Mouse (Mus musculus): Measurements from ENCODE around the gene Arl15. TPM values are rescaled to one million over a fixed set of nuclear protein-coding genes. Genes with fewer than 3 reads are reported as not detected.

Gene Arl15
- polyA plus RNA-seq, 1 experiment from 2014 or later, result 6.7 TPM

GRCm38 (mm10) chr13:113998811-113999210 is 204.5 kb downstream of the Arl15 start:
- Histone ChIP-seq H3K9me3 (replicated peaks) (no peaks in the 10 kb centered on the region), H3K36me3 (no peaks in the 10 kb centered on the region), H3K27me3 (no peaks in the 10 kb centered on the region), H3K9ac (no peak overlapping the region), H3K4me2 (no peak overlapping the region), H3K4me1 (replicated peaks) (no peaks in the 10 kb centered on the region), H3K27ac (no peak overlapping the region), H3K4me3 (no peak overlapping the region)
- 90% methylated on average over 12 of the region's 12 CpGs for WGBS
- ATAC-seq (replicated peaks; ENCODE audit: insufficient number of reproducible peaks, insufficient read depth, low FRiP score, low read depth), result no peak

GRCm38 (mm10) chr13:114003463-114003862 is 209.2 kb downstream of the Arl15 start:
- H3K36me3 ChIP-seq, result no peaks in the 10 kb centered on the region
- H3K4me1 ChIP-seq (replicated peaks), result no peaks in the 10 kb centered on the region
- no peaks in the 10 kb centered on the region for H3K27me3 ChIP-seq
- H3K4me3 ChIP-seq, result no peak overlapping the region
- ATAC-seq (replicated peaks; ENCODE audit: insufficient number of reproducible peaks, insufficient read depth, low FRiP score, low read depth), result no peak
- H3K27ac ChIP-seq, result no peak overlapping the region
- 80% methylated on average over 10 of the region's 10 CpGs for WGBS
- H3K4me2 ChIP-seq, result no peak overlapping the region
- H3K9ac ChIP-seq, result no peak overlapping the region
- H3K9me3 ChIP-seq (replicated peaks), result no peaks in the 10 kb centered on the region

- H3K4me2 ChIP-seq, result no peak overlapping the region
- no peak overlapping the region for H3K9ac ChIP-seq
- H3K36me3 ChIP-seq, result no peaks in the 10 kb centered on the region
- WGBS, result 69% methylated on average over 6 of the region's 6 CpGs
- no peaks in the 10 kb centered on the region for H3K4me1 ChIP-seq (replicated peaks)
- H3K27me3 ChIP-seq, result no peaks in the 10 kb centered on the region
- no peaks in the 10 kb centered on the region for H3K9me3 ChIP-seq (replicated peaks)
- H3K4me3 ChIP-seq, result no peak overlapping the region
- H3K27ac ChIP-seq, result no peak overlapping the region
- ATAC-seq (replicated peaks; ENCODE audit: insufficient number of reproducible peaks, insufficient read depth, low FRiP score, low read depth), result no peak
Observed at GRCm38 (mm10) chr13:114004191-114004590, 209.9 kb downstream of the Arl15 start.

GRCm38 (mm10) chr13:114009786-114010185 is 215.5 kb downstream of the Arl15 start:
- WGBS, result 68% methylated on average over 9 of the region's 9 CpGs
- no peak overlapping the region for H3K27ac ChIP-seq
- no peaks in the 10 kb centered on the region for H3K9me3 ChIP-seq (replicated peaks)
- H3K9ac ChIP-seq, result no peak overlapping the region
- no peaks in the 10 kb centered on the region for H3K27me3 ChIP-seq
- no peaks in the 10 kb centered on the region for H3K4me1 ChIP-seq (replicated peaks)
- H3K4me3 ChIP-seq, result no peak overlapping the region
- ATAC-seq (replicated peaks; ENCODE audit: insufficient number of reproducible peaks, insufficient read depth, low FRiP score, low read depth), result no peak
- no peaks in the 10 kb centered on the region for H3K36me3 ChIP-seq
- H3K4me2 ChIP-seq, result no peak overlapping the region

- no peaks in the 10 kb centered on the region for H3K9me3 ChIP-seq (replicated peaks)
- no peaks in the 10 kb centered on the region for H3K4me1 ChIP-seq (replicated peaks)
- no peak for ATAC-seq (replicated peaks; ENCODE audit: insufficient number of reproducible peaks, insufficient read depth, low FRiP score, low read depth)
- no peak overlapping the region for H3K27ac ChIP-seq
- H3K36me3 ChIP-seq, result no peaks in the 10 kb centered on the region
- H3K4me3 ChIP-seq, result no peak overlapping the region
- H3K27me3 ChIP-seq, result no peaks in the 10 kb centered on the region
- 82% methylated on average over 9 of the region's 9 CpGs for WGBS
- no peak overlapping the region for H3K9ac ChIP-seq
- H3K4me2 ChIP-seq, result no peak overlapping the region
Observed at GRCm38 (mm10) chr13:114010521-114010920, 216.2 kb downstream of the Arl15 start.

GRCm38 (mm10) chr13:114011019-114011418 is 216.7 kb downstream of the Arl15 start:
- Histone ChIP-seq H3K9me3 (replicated peaks) (no peaks in the 10 kb centered on the region), H3K4me3 (no peak overlapping the region), H3K4me2 (no peak overlapping the region), H3K4me1 (replicated peaks) (no peaks in the 10 kb centered on the region), H3K27ac (no peak overlapping the region), H3K36me3 (no peaks in the 10 kb centered on the region), H3K27me3 (no peaks in the 10 kb centered on the region), H3K9ac (no peak overlapping the region)
- 68% methylated on average over 12 of the region's 12 CpGs for WGBS
- no peak for ATAC-seq (replicated peaks; ENCODE audit: insufficient number of reproducible peaks, insufficient read depth, low FRiP score, low read depth)

- ATAC-seq (replicated peaks; ENCODE audit: insufficient number of reproducible peaks, insufficient read depth, low FRiP score, low read depth), result 0 out of 2 replicates have a peak, but pooled peaks have one; percentile 35
- H3K9me3 ChIP-seq (replicated peaks), result no peaks in the 10 kb centered on the region
- WGBS, result 33% methylated on average over 8 of the region's 8 CpGs
- peak overlapping the region; percentile 46 for H3K4me2 ChIP-seq
- no peaks in the 10 kb centered on the region for H3K27me3 ChIP-seq
- no peaks in the 10 kb centered on the region for H3K36me3 ChIP-seq
- peaks cover 7% of the 10 kb centered on the region; the same call in 1 of the 2 replicates for H3K4me1 ChIP-seq (replicated peaks)
- peak overlapping the region; percentile 17; the same call in 1 of the 2 replicates for H3K4me3 ChIP-seq
- no peak overlapping the region for H3K9ac ChIP-seq
- H3K27ac ChIP-seq, result peak overlapping the region; percentile 38; the same call in 1 of the 2 replicates
Observed at GRCm38 (mm10) chr13:114017928-114018327, 223.6 kb downstream of the Arl15 start.

- H3K27me3 ChIP-seq, result no peaks in the 10 kb centered on the region
- no peak overlapping the region for H3K9ac ChIP-seq
- no peaks in the 10 kb centered on the region for H3K4me1 ChIP-seq (replicated peaks)
- H3K36me3 ChIP-seq, result no peaks in the 10 kb centered on the region
- H3K4me2 ChIP-seq, result no peak overlapping the region
- no peaks in the 10 kb centered on the region for H3K9me3 ChIP-seq (replicated peaks)
- 88% methylated on average over 7 of the region's 7 CpGs for WGBS
- no peak overlapping the region for H3K27ac ChIP-seq
- H3K4me3 ChIP-seq, result no peak overlapping the region
- ATAC-seq (replicated peaks; ENCODE audit: insufficient number of reproducible peaks, insufficient read depth, low FRiP score, low read depth), result no peak
Observed at GRCm38 (mm10) chr13:114023541-114023940, 229.2 kb downstream of the Arl15 start.

- Histone ChIP-seq H3K27me3 (no peaks in the 10 kb centered on the region), H3K4me2 (no peak overlapping the region), H3K4me3 (no peak overlapping the region), H3K9me3 (replicated peaks) (no peaks in the 10 kb centered on the region), H3K27ac (no peak overlapping the region), H3K36me3 (no peaks in the 10 kb centered on the region), H3K9ac (no peak overlapping the region), H3K4me1 (replicated peaks) (no peaks in the 10 kb centered on the region)
- 85% methylated on average over 6 of the region's 6 CpGs for WGBS
- no peak for ATAC-seq (replicated peaks; ENCODE audit: insufficient number of reproducible peaks, insufficient read depth, low FRiP score, low read depth)
Observed at GRCm38 (mm10) chr13:114026306-114026705, 232.0 kb downstream of the Arl15 start.

GRCm38 (mm10) chr13:114026751-114027150 is 232.4 kb downstream of the Arl15 start:
- 85% methylated on average over 7 of the region's 7 CpGs for WGBS
- Histone ChIP-seq H3K27ac (no peak overlapping the region), H3K27me3 (no peaks in the 10 kb centered on the region), H3K4me2 (no peak overlapping the region), H3K9me3 (replicated peaks) (no peaks in the 10 kb centered on the region), H3K4me3 (no peak overlapping the region), H3K9ac (no peak overlapping the region), H3K4me1 (replicated peaks) (no peaks in the 10 kb centered on the region), H3K36me3 (no peaks in the 10 kb centered on the region)
- no peak for ATAC-seq (replicated peaks; ENCODE audit: insufficient number of reproducible peaks, insufficient read depth, low FRiP score, low read depth)

GRCm38 (mm10) chr13:114048071-114048470 is 253.8 kb downstream of the Arl15 start:
- H3K9ac ChIP-seq, result no peak overlapping the region
- no peak for ATAC-seq (replicated peaks; ENCODE audit: insufficient number of reproducible peaks, insufficient read depth, low FRiP score, low read depth)
- 51% methylated on average over 10 of the region's 10 CpGs for WGBS
- H3K27ac ChIP-seq, result no peak overlapping the region
- no peak overlapping the region for H3K4me2 ChIP-seq
- H3K4me3 ChIP-seq, result no peak overlapping the region
- H3K4me1 ChIP-seq (replicated peaks), result no peaks in the 10 kb centered on the region
- H3K9me3 ChIP-seq (replicated peaks), result no peaks in the 10 kb centered on the region
- no peaks in the 10 kb centered on the region for H3K36me3 ChIP-seq
- H3K27me3 ChIP-seq, result no peaks in the 10 kb centered on the region

GRCm38 (mm10) chr13:114048688-114049087 is 254.4 kb downstream of the Arl15 start:
- H3K4me2 ChIP-seq, result no peak overlapping the region
- H3K36me3 ChIP-seq, result no peaks in the 10 kb centered on the region
- no peaks in the 10 kb centered on the region for H3K9me3 ChIP-seq (replicated peaks)
- no peak overlapping the region for H3K4me3 ChIP-seq
- no peak overlapping the region for H3K9ac ChIP-seq
- no peak for ATAC-seq (replicated peaks; ENCODE audit: insufficient number of reproducible peaks, insufficient read depth, low FRiP score, low read depth)
- H3K27ac ChIP-seq, result no peak overlapping the region
- H3K27me3 ChIP-seq, result no peaks in the 10 kb centered on the region
- no peaks in the 10 kb centered on the region for H3K4me1 ChIP-seq (replicated peaks)
- 61% methylated on average over 3 of the region's 3 CpGs for whole genome bisulfite sequencing
